Mouse (Mus musculus) hindbrain, postnatal 0 days (tissue): ENCODE measurements at regions not wholly inside any gene's neighbourhood (a gene's known extent, or its start where the extent isn't known, plus 50 kb on each side); places are given as distances from the start of the nearest gene placed in this dataset.

Experiments used
- ATAC-seq: fragments of 200-750 bp; cut with Nextera tagmentation; 2 replicates; pipeline ENCODE4 v1.8.0; 2017; ENCODE audit warnings: mild to moderate bottlenecking, moderate TSS enrichment, moderate library complexity
- DNase-seq: peaks from one replicate; pipeline ENCODE4 v3.0.0-alpha.2; 2015; ENCODE audit warnings: low spot score
- H3K27ac ChIP-seq: fragments of 300-500 bp; sonication (generic); 2 replicates; pipeline ENCODE4 v1.5.1; 2014; ENCODE audit warnings: mild to moderate bottlenecking
- H3K27me3 ChIP-seq: fragments of 300-500 bp; sonication (generic); 2 replicates; pipeline ENCODE4 v1.6.1; 2014; ENCODE audit warnings: low read length, mixed read lengths; ENCODE audit not compliant: insufficient read depth
- H3K36me3 ChIP-seq: fragments of 300-500 bp; sonication (generic); 2 replicates; pipeline ENCODE4 v1.6.1; 2014; ENCODE audit warnings: low read length, mixed read lengths; ENCODE audit not compliant: insufficient read depth
- H3K4me1 ChIP-seq: fragments of 300-500 bp; sonication (generic); 2 replicates; pipeline ENCODE4 v1.6.1; 2014; ENCODE audit warnings: antibody characterized with exemption, low read length, mixed read lengths; ENCODE audit not compliant: insufficient read depth
- H3K4me2 ChIP-seq: fragments of 300-500 bp; sonication (generic); 2 replicates; pipeline ENCODE4 v1.6.1; 2014; ENCODE audit warnings: low read depth, mild to moderate bottlenecking, low read length, moderate library complexity, mixed read lengths
- H3K4me3 ChIP-seq: fragments of 300-500 bp; sonication (generic); 2 replicates; pipeline ENCODE4 v1.5.1; 2014; ENCODE audit warnings: low read length
- H3K9ac ChIP-seq: fragments of 300-500 bp; sonication (generic); replicated peaks from 2 replicates; pipeline ENCODE4 v1.6.1; 2014; ENCODE audit warnings: mild to moderate bottlenecking, low read length, moderate library complexity, mixed read lengths
- H3K9me3 ChIP-seq: fragments of 300-500 bp; sonication (generic); 2 replicates; pipeline ENCODE4 v1.6.1; 2016; ENCODE audit warnings: low read length, mixed read lengths
- CTCF ChIP-seq: IDR thresholded peaks from 2 replicates; pipeline ENCODE4 v1.5.1; 2016; ENCODE audit warnings: antibody characterized with exemption, control low read depth, low read depth
- WGBS: fragments of 180-500 bp; shearing (Covaris S2); extraction: QIAGEN DNeasy Blood & Tissue Kit; methylation state at CpG from one replicate; pipeline ENCODE4 v1.1.7; 2014; 5-methylcytosine and 5-hydroxymethylcytosine counted together

DNA sequence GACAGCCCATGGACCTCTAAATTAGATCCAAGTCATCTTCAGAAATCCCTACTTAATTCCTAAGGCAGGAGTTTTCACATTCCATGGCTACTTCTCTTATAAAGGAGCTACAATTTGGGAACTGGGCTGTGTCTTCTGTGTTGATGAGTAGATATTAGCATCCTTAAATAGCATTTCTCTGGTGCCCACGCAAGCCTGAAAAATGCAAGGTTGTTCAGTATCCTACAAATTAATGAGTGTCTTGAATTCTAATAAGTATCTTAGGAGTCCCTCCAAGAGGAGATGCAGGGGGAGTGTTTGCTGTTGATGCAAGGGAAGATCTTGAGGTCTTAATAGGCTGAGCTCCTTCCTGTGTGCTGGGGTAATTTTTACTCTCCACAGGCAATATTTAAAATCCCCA lies 182.5 kb downstream of the Usp46 start:
- Histone ChIP-seq H3K27me3 (no peaks in the 10 kb centered on the region), H3K27ac (no peak overlapping the region), H3K4me2 (no peak overlapping the region), H3K9me3 (no peaks in the 10 kb centered on the region), H3K4me3 (no peak overlapping the region), H3K36me3 (no peaks in the 10 kb centered on the region), H3K4me1 (0 out of 2 replicates have a peak, but pooled peaks cover 4% of the 10 kb centered on the region), H3K9ac (no peak overlapping the region)
- no peak for ATAC-seq
- 87% methylated on average over 1 of the region's 1 CpGs for WGBS
- TF ChIP-seq CTCF: no peak
- no peak for DNase-seq

DNA sequence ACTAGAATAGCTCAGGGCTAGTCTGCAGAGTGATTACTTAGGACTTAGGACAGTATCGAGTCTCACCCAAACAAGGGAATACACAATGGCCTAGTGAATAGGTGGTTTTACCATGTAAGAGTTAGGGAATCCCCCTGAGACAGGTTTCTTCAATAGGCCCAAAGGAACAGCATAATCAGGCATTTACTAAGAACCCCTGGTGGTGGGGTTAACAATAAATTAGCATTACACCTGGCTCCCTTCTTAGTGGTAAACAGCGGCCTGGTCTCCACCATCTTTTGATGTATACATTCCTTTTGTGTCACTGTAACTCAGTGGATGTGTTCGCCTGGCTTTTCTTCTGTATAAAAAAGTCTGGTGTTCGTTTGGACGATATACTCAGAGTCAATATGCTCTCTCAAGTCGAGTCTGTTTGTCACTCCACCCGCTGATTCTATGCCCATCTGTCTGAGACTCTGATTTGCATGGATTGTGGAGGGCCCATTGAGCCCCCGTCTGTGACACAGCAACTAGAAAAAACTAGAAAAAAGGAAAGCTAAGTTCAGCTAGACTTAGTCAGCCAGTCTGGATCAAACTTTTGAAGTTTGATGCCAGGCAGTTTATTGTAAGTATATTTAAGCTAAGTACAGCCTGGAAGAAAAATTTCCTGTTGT lies 180.8 kb downstream of the Usp46 start:
- TF ChIP-seq CTCF: no peak
- Histone ChIP-seq H3K27me3 (no peaks in the 10 kb centered on the region), H3K27ac (no peak overlapping the region), H3K9me3 (no peaks in the 10 kb centered on the region), H3K4me1 (0 out of 2 replicates have a peak, but pooled peaks cover 4% of the 10 kb centered on the region), H3K9ac (no peak overlapping the region), H3K36me3 (no peaks in the 10 kb centered on the region), H3K4me2 (no peak overlapping the region), H3K4me3 (no peak overlapping the region)
- DNase-seq: no peak
- no peak for ATAC-seq
- WGBS: 63% methylated on average over 8 of the region's 8 CpGs

DNA sequence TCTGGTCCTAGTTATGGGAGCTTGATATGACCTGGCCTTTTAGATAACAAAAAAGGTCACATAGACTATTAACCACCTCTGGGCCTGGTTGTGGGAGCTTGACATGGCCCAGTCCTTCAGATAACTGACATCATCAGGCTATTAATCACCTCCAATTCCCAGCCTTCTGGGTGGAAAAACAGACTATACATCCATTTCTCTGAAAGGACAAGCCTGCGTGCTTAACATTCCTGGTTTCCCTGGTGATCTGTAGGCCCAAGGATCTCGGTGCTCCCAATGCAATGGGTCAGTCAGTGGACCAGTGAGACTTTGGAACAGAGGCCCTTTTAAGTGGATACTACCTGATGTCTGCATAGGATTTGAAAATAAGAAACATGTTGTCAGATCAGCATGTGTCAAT lies 179.8 kb downstream of the Usp46 start:
- no peak overlapping the region for H3K9ac ChIP-seq
- no peak overlapping the region for H3K27ac ChIP-seq
- TF ChIP-seq CTCF: no peak
- DNase-seq: no peak
- H3K4me1 ChIP-seq: 0 out of 2 replicates have a peak, but pooled peaks cover 4% of the 10 kb centered on the region
- H3K4me2 ChIP-seq: no peak overlapping the region
- WGBS: 54% methylated on average over 2 of the region's 2 CpGs
- H3K9me3 ChIP-seq: no peaks in the 10 kb centered on the region
- H3K36me3 ChIP-seq: no peaks in the 10 kb centered on the region
- no peak overlapping the region for H3K4me3 ChIP-seq
- no peak for ATAC-seq
- no peaks in the 10 kb centered on the region for H3K27me3 ChIP-seq

DNA sequence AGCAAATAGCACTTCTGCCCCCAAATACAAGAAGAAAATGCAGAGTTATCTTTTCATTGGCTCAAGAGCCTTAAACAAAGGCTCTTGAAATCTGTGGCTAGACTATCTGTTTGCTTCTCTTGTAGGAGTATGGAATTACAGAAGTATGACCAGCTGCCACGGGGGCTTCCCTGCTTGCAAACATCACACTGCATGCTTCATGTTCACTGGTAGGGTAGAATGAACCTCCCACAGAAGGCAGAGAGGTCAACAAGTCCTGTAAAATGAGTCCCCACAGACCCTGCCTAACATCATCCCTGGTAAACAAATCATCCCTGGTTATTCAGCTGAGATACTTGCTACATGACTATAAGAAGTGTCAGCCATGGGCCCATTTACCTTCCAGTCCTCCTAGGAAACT lies 178.9 kb downstream of the Usp46 start:
- Histone ChIP-seq H3K36me3 (no peaks in the 10 kb centered on the region), H3K27ac (no peak overlapping the region), H3K9ac (no peak overlapping the region), H3K4me1 (0 out of 2 replicates have a peak, but pooled peaks cover 4% of the 10 kb centered on the region), H3K9me3 (peaks cover 2% of the 10 kb centered on the region; the same call in 1 of the 2 replicates), H3K4me2 (no peak overlapping the region), H3K4me3 (no peak overlapping the region), H3K27me3 (no peaks in the 10 kb centered on the region)
- ATAC-seq: no peak
- DNase-seq: no peak
- TF ChIP-seq CTCF: no peak
- WGBS: 77% methylated on average over 1 of the region's 1 CpGs

DNA sequence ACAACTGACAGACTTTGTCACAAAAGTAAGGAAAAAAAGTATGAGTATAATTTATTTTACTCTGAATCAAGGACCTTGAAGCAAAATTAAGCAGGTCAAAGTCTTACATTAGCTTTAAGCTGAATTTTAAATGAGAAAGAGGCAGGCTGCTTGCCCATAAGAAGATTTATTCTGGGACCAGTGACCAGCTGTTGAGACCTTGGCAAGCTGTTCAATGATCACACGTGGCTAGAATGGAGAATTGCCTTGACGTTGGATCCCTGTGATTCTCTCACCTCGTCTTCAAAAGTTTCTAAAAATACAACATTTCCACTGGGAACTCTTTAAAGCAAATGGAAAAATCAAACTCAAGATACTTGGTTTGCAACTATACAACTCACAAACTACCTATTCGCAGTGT lies 177.3 kb downstream of the Usp46 start:
- H3K9me3 ChIP-seq: peaks cover 2% of the 10 kb centered on the region; the same call in 1 of the 2 replicates
- no peak overlapping the region for H3K27ac ChIP-seq
- H3K4me2 ChIP-seq: no peak overlapping the region
- WGBS: 56% methylated on average over 4 of the region's 4 CpGs
- ATAC-seq (no peak), DNase-seq (peak; percentile 36)
- H3K4me1 ChIP-seq: no peaks in the 10 kb centered on the region
- H3K27me3 ChIP-seq: no peaks in the 10 kb centered on the region
- no peak overlapping the region for H3K4me3 ChIP-seq
- no peak for TF ChIP-seq CTCF
- H3K36me3 ChIP-seq: no peaks in the 10 kb centered on the region
- H3K9ac ChIP-seq: no peak overlapping the region

- TF ChIP-seq CTCF: no peak
- peaks cover 2% of the 10 kb centered on the region; the same call in 1 of the 2 replicates for H3K9me3 ChIP-seq
- ATAC-seq (no peak), DNase-seq (no peak)
- H3K4me2 ChIP-seq: no peak overlapping the region
- no peaks in the 10 kb centered on the region for H3K36me3 ChIP-seq
- 89% methylated on average over 11 of the region's 11 CpGs for WGBS
- H3K4me3 ChIP-seq: no peak overlapping the region
- H3K27me3 ChIP-seq: no peaks in the 10 kb centered on the region
- no peak overlapping the region for H3K27ac ChIP-seq
- no peak overlapping the region for H3K9ac ChIP-seq
- no peaks in the 10 kb centered on the region for H3K4me1 ChIP-seq
These were observed 176.6 kb downstream of the Usp46 start for GRCm38 (mm10) chr5:73891606-73892005.

DNA sequence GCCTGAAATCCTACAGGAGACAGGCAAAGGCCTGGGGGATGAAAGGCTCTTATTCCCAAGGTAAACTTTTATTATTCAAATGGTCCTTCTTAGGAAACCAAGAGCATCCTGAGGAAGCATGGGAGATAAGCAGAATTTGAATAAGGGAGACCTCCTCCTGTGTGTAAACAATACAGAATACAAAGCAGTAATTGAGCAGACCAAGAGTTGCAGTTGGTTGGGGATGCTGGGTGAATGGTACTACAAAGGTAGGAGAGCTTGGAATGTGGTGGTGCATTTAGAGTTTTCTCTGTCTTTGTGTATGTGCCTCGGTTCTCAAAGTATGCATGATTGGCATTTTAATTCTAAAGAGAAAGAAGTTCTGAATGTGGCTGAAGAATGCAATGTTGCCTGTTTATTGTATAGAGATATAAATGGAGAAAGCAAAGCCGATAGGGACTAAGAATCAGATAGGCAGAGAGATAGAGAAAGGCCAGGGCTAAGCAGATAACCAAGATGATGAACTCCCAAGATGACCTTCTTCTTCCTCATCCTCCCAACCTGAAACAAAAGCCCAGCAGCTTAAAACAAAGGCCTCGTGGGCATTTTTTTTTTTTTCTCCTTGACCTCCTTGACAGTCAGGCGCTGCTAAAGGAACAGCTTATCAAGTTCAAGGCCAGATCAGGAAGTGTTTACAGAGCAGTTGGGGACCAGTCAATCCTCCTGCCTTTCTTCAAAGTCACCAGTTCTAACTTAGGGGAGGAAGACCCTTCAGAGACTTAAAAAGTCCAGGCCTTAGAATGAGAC lies 175.6 kb downstream of the Usp46 start:
- DNase-seq: no peak
- Histone ChIP-seq H3K4me3 (no peak overlapping the region), H3K9me3 (peaks cover 2% of the 10 kb centered on the region; the same call in 1 of the 2 replicates), H3K27me3 (no peaks in the 10 kb centered on the region), H3K9ac (no peak overlapping the region), H3K4me2 (no peak overlapping the region), H3K27ac (no peak overlapping the region), H3K4me1 (no peaks in the 10 kb centered on the region), H3K36me3 (no peaks in the 10 kb centered on the region)
- no peak for ATAC-seq
- 49% methylated on average over 4 of the region's 4 CpGs for WGBS
- no peak for TF ChIP-seq CTCF
